ENCODE assay signal across 7 mouse cellular contexts in the genomic region with DNA sequence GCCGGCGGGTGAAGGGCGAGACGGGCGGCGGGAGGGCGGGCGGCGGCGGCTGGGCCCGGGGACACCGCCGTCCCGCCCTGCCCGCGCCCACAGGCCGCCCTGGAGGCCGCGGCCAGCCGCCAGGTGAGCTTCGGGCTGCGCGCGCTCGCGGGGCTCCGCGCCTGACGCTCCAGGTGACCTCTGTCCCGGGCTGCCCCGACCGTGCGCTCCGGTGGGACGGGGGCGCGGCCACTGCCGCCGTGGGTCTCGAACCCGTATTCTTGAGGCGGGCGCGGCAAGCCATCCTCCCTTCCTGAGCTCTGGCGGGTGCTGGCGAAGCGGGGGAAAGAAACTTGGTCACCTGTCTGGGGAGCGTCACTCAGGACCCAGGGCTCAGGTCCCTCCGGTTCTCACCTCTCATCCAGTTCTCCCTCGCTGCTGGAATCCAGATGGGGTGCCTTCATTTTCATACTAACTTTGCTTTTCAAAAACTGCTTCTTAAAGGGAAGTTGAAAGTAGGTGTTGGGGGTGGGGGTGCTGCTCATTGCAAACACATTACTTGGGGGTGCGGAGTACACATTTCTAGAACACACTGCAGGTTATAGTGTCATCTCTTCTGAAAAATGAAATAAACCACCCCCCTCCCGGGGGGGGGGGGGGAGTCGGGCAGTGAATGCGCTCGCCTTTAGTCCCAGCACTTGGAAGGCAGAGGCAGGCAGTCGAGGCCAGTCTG. TPM values are rescaled to one million over a fixed set of nuclear protein-coding genes. Genes with fewer than 3 reads are reported as not detected.
DNase-seq lines count a peak whose midpoint lies in the region; ATAC-seq lines count a peak whose summit lies in the region.

A gene (plus strand): TSS at position 40 of the 712 bp plus-strand sequence.
A gene (minus strand): TSS at position 452 of the 712 bp plus-strand sequence.

- intact Hi-C loops in left cerebral cortex, postnatal 10 days (cut with DNase I) = loop anchor here (5.0 to 10.0 kb wide), 2 partner anchors 53 to 136 kb away; no protein-coding TSS in a partner anchor

- H3K4me3 ChIP-seq in hindbrain, embryonic 14.5 days (replicated peaks; ENCODE audit: low read length) = peak within 1 kb of the TSS; percentile 92
- peak within 1 kb of the TSS; percentile 96 for H3K4me3 ChIP-seq in megakaryocyte, embryonic 14.5 days (replicated peaks)

- H3K4me1 ChIP-seq in hindbrain, embryonic 14.5 days (replicated peaks; ENCODE audit: control insufficient read depth, insufficient read depth, low read length) = peaks cover 14% of the 10 kb centered on the region; the same call in 1 of the 2 replicates
- peaks cover 22% of the 10 kb centered on the region for H3K4me1 ChIP-seq in megakaryocyte, embryonic 14.5 days

- peak; percentile 65 for ATAC-seq in hindbrain, embryonic 14.5 days (ENCODE audit: low FRiP score)

- H3K9me3 ChIP-seq in hindbrain, embryonic 14.5 days (ENCODE audit: control insufficient read depth, low read length) = no peaks in the 10 kb centered on the region
- no peaks in the 10 kb centered on the region for H3K9me3 ChIP-seq in megakaryocyte, embryonic 14.5 days

- peak within 1 kb of the TSS; percentile 96 for H3K9ac ChIP-seq in hindbrain, embryonic 14.5 days

- no peaks in the 10 kb centered on the region for H3K27me3 ChIP-seq in hindbrain, embryonic 14.5 days (ENCODE audit: control insufficient read depth, insufficient read depth, low read length)
- no peaks in the 10 kb centered on the region for H3K27me3 ChIP-seq in megakaryocyte, embryonic 14.5 days (replicated peaks)

- WGBS in hindbrain, embryonic 14.5 days = 2% methylated on average over 39 of the region's 56 CpGs

- peak within 1 kb of the TSS; percentile 60 for H3K4me2 ChIP-seq in hindbrain, embryonic 14.5 days (replicated peaks)

- DNase-seq in ZHBTc4 (ENCODE audit: low read depth, low spot score) = peak; percentile 68
- peak; percentile 66 to 73 for DNase-seq in cerebellum, postnatal 25 days
- DNase-seq in gastrocnemius, adult 18-20 months (ENCODE audit: low spot score) = peak; percentile 32
- peak; percentile 40 for DNase-seq in hindbrain, embryonic 14.5 days (ENCODE audit: low spot score)
- peak; percentile 11 to 62 for DNase-seq in left cerebral cortex, postnatal 10 days (ENCODE audit: extremely low spot score in 1 of 2, low spot score in 2 of 2)
- DNase-seq in right cerebral cortex, postnatal 4 days = peak; percentile 41

- peak within 1 kb of the TSS; percentile 93 for H3K27ac ChIP-seq in hindbrain, embryonic 14.5 days

- no peaks in the 10 kb centered on the region for H3K36me3 ChIP-seq in hindbrain, embryonic 14.5 days (replicated peaks; ENCODE audit: control insufficient read depth, insufficient read depth)
- peaks cover 12% of the 10 kb centered on the region for H3K36me3 ChIP-seq in megakaryocyte, embryonic 14.5 days (replicated peaks; ENCODE audit: low read length)

RNA-seq across cellular contexts. Expression of the first gene that starts in this region (rescaled TPM):
- 10 to 100 TPM; 20.4 to 23.3 TPM for total RNA-seq in gastrocnemius, adult 18-20 months (2021)
- polyA plus RNA-seq in hindbrain, embryonic 14.5 days (2014; fragmentation: Nextera tagmentation; extraction: Ambion mirVana) = 5.0 and 5.1 TPM in 2 replicates
- 10 to 100 TPM; 15.3 to 16.8 TPM for total RNA-seq in left cerebral cortex, postnatal 10 days (2021)
- polyA plus RNA-seq in megakaryocyte, embryonic 14.5 days (2012; ENCODE audit: insufficient read depth, low replicate concordance) = 2.3 TPM in 1 of 2 replicates, not detected in the other

RNA-seq across cellular contexts. Expression of the second gene that starts in this region (rescaled TPM):
- total RNA-seq in gastrocnemius, adult 18-20 months (2021) = 100 to 1,000 TPM; 120 to 140 TPM
- polyA plus RNA-seq in hindbrain, embryonic 14.5 days (2014; fragmentation: Nextera tagmentation; extraction: Ambion mirVana) = 197 and 201 TPM in 2 replicates
- total RNA-seq in left cerebral cortex, postnatal 10 days (2021) = 100 to 1,000 TPM; 115 TPM
- 3.6 and 9.6 TPM in 2 replicates for polyA plus RNA-seq in megakaryocyte, embryonic 14.5 days (2012; ENCODE audit: insufficient read depth, low replicate concordance)

Comparison
In these comparisons a context has a peak if more than half of its experiments do, and no peak if none do; other contexts are left out.
1. Peak in every context shown above with its lines: DNase-seq, ATAC-seq, H3K4me3 ChIP-seq and H3K27ac ChIP-seq.
2. RNA of the second gene that starts in this region (polyA plus RNA-seq): 197 to 201 TPM in hindbrain, embryonic 14.5 days; 3.6 to 9.6 TPM in megakaryocyte, embryonic 14.5 days; every median in the first group is over 10 times any median in the second.